Mouse (Mus musculus) spleen, postnatal 10 days (tissue): Measurements from ENCODE around the gene Plb1.

Source experiments
- DNase-seq, 2 experiments: peaks; one replicate each; pipeline ENCODE4 v3.0.0; 2021 to 2022; ENCODE audit warnings: low spot score in 2 of 2

Plb1 gene

GRCm38 (mm10) chr5:32232474-32232873, at the start of gene Plb1:
Gene Plb1 (plus strand): TSS chr5:32232708.
- no peak for DNase-seq

- no peak for DNase-seq
These were observed 49.5 kb upstream of the Plb1 start for GRCm38 (mm10) chr5:32182885-32183629.

GRCm38 (mm10) chr5:32187717-32188116, 44.8 kb upstream of the Plb1 start:
- no peak for DNase-seq

GRCm38 (mm10) chr5:32191259-32191658, 41.2 kb upstream of the Plb1 start:
- no peak for DNase-seq

- DNase-seq: no peak
These were observed 40.3 kb upstream of the Plb1 start for GRCm38 (mm10) chr5:32192016-32192845.

GRCm38 (mm10) chr5:32194236-32194635, 38.3 kb upstream of the Plb1 start:
- DNase-seq: no peak

- DNase-seq: no peak
These were observed 36.5 kb upstream of the Plb1 start for GRCm38 (mm10) chr5:32195857-32196609.

GRCm38 (mm10) chr5:32197698-32198097, 34.8 kb upstream of the Plb1 start:
- peak; percentile 73 to 89 for DNase-seq

- no peak for DNase-seq
These were observed 33.4 kb upstream of the Plb1 start for GRCm38 (mm10) chr5:32199136-32199535.

GRCm38 (mm10) chr5:32199594-32199993, 32.9 kb upstream of the Plb1 start:
- no peak for DNase-seq

GRCm38 (mm10) chr5:32204653-32205052, 27.9 kb upstream of the Plb1 start:
- DNase-seq: peak in 1 of 2 experiments; percentile 25

- DNase-seq: no peak
These were observed 25.8 kb upstream of the Plb1 start for GRCm38 (mm10) chr5:32206726-32207125.

- DNase-seq: no peak
These were observed 24.0 kb upstream of the Plb1 start for GRCm38 (mm10) chr5:32208460-32208859.

- DNase-seq: no peak
These were observed 21.5 kb upstream of the Plb1 start for GRCm38 (mm10) chr5:32211011-32211410.

- DNase-seq: no peak
These were observed 18.8 kb upstream of the Plb1 start for GRCm38 (mm10) chr5:32213746-32214145.

GRCm38 (mm10) chr5:32215510-32215909, 17.0 kb upstream of the Plb1 start:
- DNase-seq: peak; percentile 36 to 77

GRCm38 (mm10) chr5:32216465-32216864, 16.0 kb upstream of the Plb1 start:
- no peak for DNase-seq

GRCm38 (mm10) chr5:32217477-32217876, 15.0 kb upstream of the Plb1 start:
- DNase-seq: no peak

GRCm38 (mm10) chr5:32230372-32230771, 2.1 kb upstream of the Plb1 start:
- peak; percentile 19 to 58 for DNase-seq

- DNase-seq: no peak
These were observed 6.8 kb downstream of the Plb1 start for GRCm38 (mm10) chr5:32239337-32239736.

- peak in 1 of 2 experiments; percentile 19 for DNase-seq
These were observed 8.2 kb downstream of the Plb1 start for GRCm38 (mm10) chr5:32240741-32241140.

GRCm38 (mm10) chr5:32243286-32243885, 10.9 kb downstream of the Plb1 start:
- no peak for DNase-seq
